Mouse (Mus musculus): Measurements from ENCODE around the gene Adam12.
A peak's percentile ranks its signal among the peaks of the same experiment; 100 is the strongest.

Gene Adam12

GRCm38 (mm10) chr7:134081307-134082072, 150.5 kb downstream of the Adam12 start:
- DNase-seq (ENCODE audit: low read depth, low spot score) = no peak

- DNase-seq (ENCODE audit: low read depth, low spot score) = no peak
These were observed 151.8 kb downstream of the Adam12 start for GRCm38 (mm10) chr7:134079980-134080725.

GRCm38 (mm10) chr7:134077684-134078083, 154.3 kb downstream of the Adam12 start:
- DNase-seq (ENCODE audit: low read depth, low spot score) = no peak

GRCm38 (mm10) chr7:134073011-134073410, 158.9 kb downstream of the Adam12 start:
- DNase-seq (ENCODE audit: low read depth, low spot score) = no peak

- no peak for DNase-seq (ENCODE audit: low read depth, low spot score)
These were observed 160.6 kb downstream of the Adam12 start for GRCm38 (mm10) chr7:134071153-134071885.

GRCm38 (mm10) chr7:134062629-134063028, 169.3 kb downstream of the Adam12 start:
- no peak for DNase-seq (ENCODE audit: low read depth, low spot score)

GRCm38 (mm10) chr7:134052486-134052885, 179.5 kb downstream of the Adam12 start:
- no peak for DNase-seq (ENCODE audit: low read depth, low spot score)

GRCm38 (mm10) chr7:134050371-134050770, 181.6 kb downstream of the Adam12 start:
- no peak for DNase-seq (ENCODE audit: low read depth, low spot score)

GRCm38 (mm10) chr7:134046376-134046775, 185.6 kb downstream of the Adam12 start:
- no peak for DNase-seq (ENCODE audit: low read depth, low spot score)

- DNase-seq (ENCODE audit: low read depth, low spot score) = no peak
These were observed 188.4 kb downstream of the Adam12 start for GRCm38 (mm10) chr7:134043576-134043975.

- no peak for DNase-seq (ENCODE audit: low read depth, low spot score)
These were observed 189.3 kb downstream of the Adam12 start for GRCm38 (mm10) chr7:134042614-134043013.

GRCm38 (mm10) chr7:134033939-134034338, 198.0 kb downstream of the Adam12 start:
- no peak for DNase-seq (ENCODE audit: low read depth, low spot score)

GRCm38 (mm10) chr7:134032959-134033366, 199.0 kb downstream of the Adam12 start:
- peak; percentile 38 for DNase-seq (ENCODE audit: low read depth, low spot score)

GRCm38 (mm10) chr7:134031787-134032186, 200.2 kb downstream of the Adam12 start:
- no peak for DNase-seq (ENCODE audit: low read depth, low spot score)

GRCm38 (mm10) chr7:134031256-134031655, 200.7 kb downstream of the Adam12 start:
- no peak for DNase-seq (ENCODE audit: low read depth, low spot score)

- no peak for DNase-seq (ENCODE audit: low read depth, low spot score)
These were observed 203.6 kb downstream of the Adam12 start for GRCm38 (mm10) chr7:134028281-134028830.

- peak; percentile 31 for DNase-seq (ENCODE audit: low read depth, low spot score)
These were observed 204.9 kb downstream of the Adam12 start for GRCm38 (mm10) chr7:134027020-134027415.

GRCm38 (mm10) chr7:134026200-134027019, 205.5 kb downstream of the Adam12 start:
- no peak for DNase-seq (ENCODE audit: low read depth, low spot score)

GRCm38 (mm10) chr7:134022157-134022885, 209.6 kb downstream of the Adam12 start:
- DNase-seq (ENCODE audit: low read depth, low spot score) = peak; percentile 94

- DNase-seq (ENCODE audit: low read depth, low spot score) = no peak
These were observed 216.7 kb downstream of the Adam12 start for GRCm38 (mm10) chr7:134015226-134015625.

Measured in R1 (cell line).